Mouse (Mus musculus) c-Kit-positive CD71-positive TER-119-positive erythroid progenitor cells, embryonic 14.5 days (primary cell): ENCODE measurements around the gene Trak1.

ENCODE experiments used
- DNase-seq: peaks from one replicate; pipeline ENCODE4 v3.0.0-alpha.2; 2013; ENCODE audit warnings: low spot score

Trak1 gene

DNA sequence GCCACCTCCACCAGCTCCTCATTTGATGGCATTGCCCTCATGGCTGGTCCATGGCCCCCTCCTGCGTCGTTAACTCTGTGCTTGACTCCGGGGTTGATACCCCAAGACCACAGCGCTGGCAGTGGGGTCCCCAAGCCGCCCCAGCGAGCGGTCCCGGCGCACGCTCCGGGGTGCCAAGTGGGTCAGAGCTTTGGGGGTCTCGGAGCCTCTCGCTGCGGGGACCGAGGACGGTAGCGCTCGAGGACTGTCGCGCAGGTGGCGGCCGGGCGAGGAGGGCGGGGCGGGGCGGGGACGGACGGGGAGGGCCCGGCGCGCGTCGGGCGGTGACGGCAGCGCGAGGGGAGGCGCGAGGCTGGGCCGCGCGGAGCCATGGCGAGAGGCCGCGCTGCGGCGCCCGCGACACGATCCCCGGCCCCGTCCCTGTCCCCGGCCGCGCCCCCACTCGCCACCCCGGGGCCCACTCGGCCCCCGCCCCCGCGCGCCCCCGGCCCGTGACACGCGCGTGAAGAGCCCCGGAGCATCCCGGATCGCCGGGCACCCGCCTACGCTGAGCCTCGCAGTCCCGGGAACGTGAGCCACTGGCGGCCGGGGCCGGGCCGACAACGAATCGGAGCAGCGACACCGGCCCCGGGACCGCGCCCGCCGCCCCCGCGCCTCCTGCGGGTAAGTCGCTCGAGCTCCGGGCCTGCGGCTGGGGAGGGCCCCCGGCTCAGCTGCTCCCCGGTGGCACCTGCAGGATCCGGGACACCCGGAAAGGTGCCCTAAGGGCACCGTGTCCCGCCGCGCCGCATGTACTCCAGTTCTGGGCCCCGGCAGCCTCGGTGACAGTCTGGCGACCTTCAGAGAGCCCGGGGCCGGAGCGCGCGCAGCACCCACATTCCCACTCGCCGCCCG, at the start of gene Trak1:
Gene Trak1, plus strand, starts transcription at position 332 of the 894 bp plus-strand sequence.
- DNase-seq = peak; percentile 57

- DNase-seq = peak; percentile 79
Measured at GRCm38 (mm10) chr9:121247956-121248775, 49.1 kb upstream of the Trak1 start.

- DNase-seq = no peak
Measured at GRCm38 (mm10) chr9:121249805-121250204, 47.5 kb upstream of the Trak1 start.

DNA sequence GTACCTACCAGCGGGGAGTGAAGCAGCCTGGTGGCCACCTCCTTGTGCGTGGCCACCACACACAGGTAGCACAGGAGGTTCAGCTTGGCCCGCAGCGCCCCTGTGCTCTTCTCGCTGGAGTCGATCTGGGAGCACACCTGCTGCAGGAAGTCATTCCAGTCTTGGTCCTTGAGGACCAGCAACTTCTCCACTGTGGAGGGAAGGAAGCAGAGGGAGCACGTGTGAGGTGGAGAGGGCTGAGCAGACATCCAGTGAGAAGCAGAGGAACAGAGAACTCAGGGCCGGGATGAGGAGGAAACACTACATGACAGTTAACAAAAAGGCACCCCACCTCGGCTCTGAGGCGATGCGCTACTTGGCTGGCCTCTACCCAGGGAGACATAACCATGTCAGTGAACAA, 46.4 kb upstream of the Trak1 start:
- no peak for DNase-seq

GRCm38 (mm10) chr9:121253983-121254382, 43.3 kb upstream of the Trak1 start:
- no peak for DNase-seq

- no peak for DNase-seq
Measured at GRCm38 (mm10) chr9:121254761-121255160, 42.5 kb upstream of the Trak1 start.

DNA sequence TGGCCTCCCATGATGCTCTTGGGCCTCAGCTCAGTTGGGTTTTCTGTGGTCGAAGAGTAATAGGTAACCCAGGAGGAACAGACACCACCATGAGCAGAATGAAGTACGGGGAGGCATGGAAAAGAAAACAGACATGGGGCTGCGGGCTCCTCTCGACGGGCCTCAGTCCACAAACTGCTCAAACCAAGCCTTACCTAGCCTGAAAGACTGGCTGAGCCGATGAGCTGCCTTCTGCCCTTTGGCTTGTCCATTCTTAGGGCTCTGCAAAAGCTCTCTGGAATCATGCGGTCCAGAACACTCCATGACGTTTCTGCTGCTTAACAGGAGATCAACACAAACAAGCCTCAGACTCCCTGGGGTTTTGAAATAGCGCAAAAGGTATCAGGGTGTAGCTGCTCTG, 40.2 kb upstream of the Trak1 start:
- no peak for DNase-seq

DNA sequence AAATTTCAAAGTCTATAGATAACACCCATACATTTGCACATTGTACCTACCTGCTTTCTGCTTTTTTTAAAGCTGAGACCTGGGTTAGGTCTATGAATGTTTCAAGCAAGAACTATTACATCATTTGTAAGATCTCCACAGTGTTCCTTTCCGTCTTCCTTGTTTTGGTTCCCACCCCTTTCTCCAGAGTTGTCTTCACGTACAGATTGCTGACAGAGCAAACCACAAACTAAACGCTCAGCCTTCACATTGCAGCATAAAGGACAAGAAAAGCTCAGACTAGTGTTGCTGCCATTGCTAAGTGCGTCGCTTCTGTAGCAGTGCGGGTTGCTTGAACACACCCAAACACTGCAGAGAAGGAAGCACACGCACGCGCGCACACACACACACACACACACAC, 32.0 kb upstream of the Trak1 start:
- no peak for DNase-seq

GRCm38 (mm10) chr9:121271149-121271548, 26.2 kb upstream of the Trak1 start:
- DNase-seq = no peak

DNA sequence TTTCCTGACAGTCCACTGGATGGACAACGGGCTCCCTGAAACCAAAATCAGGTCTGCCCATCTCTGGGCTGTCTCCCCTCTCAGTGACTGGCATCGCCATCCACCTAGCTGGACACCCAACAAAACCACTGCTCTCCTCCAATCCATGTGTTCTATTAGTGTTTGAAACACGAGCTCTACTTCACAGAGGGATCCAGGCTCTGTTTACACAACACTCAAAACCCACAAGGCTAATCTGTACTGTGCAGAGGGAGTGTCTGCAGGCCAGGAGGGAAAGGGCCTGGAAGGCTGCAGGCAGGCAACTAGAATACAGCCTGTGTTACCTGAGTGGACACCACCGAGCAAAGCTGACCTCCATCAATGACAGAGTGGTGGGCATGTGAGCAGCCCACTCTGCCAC, 25.7 kb upstream of the Trak1 start:
- no peak for DNase-seq

DNA sequence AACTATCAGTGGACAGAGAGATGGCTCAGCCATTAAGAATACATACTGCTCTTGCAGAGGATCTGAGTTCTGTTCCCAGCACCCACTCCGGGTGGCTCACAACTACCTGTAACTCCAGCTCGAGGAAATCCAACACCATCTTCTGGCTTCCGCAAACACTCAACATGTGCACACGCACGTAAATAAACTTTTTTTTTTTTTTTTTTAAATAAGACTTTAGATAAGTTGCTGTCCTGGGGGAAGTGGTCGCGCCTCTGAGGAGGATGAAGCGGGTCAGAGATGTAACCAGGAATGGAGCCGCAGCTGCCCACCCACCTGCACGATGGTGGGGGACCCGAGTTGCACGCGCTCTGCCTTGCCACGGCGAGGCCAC, 20.6 kb upstream of the Trak1 start:
- DNase-seq = no peak

DNA sequence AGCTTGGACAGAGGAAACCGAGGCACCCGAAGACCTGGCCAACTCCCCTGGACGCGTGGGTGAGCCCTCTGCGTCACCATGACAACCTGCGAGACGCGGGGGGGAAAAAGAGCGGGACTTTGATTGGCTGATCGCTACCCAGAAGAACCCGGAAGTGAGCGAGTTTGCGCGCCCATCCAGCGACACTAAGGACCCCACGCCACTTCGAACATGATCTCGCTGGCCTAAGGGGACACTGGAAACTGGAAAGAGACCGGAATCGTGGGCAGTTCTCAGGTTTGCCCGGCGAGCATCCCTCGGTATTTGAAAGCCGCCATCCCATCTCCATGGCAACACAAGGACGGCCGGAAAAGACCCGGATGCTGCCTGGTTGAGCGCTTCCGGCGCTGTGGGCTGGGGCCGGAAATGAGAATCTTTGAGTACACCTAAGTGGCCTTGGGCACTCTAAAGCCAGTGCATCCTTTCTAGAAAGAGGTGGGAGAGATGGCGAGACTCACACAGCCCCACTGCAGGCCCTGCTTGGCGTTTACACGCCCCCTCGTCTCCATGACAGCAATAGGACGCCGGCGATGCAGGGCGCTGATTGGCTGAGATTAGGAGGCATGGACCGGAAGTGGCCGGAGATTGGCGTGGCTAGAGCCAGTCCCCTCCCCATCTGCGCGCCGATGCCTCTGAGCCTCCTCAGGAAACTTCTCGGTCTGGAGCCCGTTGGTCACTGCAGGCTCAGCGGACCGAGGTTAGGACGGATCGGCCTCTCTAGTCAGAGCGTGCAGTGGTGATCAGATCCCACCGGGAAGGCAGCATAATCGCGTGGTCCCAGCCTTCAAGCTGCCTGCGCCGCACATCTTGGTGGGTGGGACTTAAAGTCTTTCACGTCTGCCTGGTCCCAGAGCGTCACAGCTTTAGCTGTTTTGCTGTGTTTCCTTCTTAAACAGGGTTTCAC, 19.9 kb upstream of the Trak1 start, which contains the start of gene Ulk4:
Gene Ulk4, minus strand, starts transcription at position 80 of the 943 bp plus-strand sequence.
- peak; percentile 89 for DNase-seq

- DNase-seq = no peak
Measured at GRCm38 (mm10) chr9:121279216-121279615, 18.1 kb upstream of the Trak1 start.

DNA sequence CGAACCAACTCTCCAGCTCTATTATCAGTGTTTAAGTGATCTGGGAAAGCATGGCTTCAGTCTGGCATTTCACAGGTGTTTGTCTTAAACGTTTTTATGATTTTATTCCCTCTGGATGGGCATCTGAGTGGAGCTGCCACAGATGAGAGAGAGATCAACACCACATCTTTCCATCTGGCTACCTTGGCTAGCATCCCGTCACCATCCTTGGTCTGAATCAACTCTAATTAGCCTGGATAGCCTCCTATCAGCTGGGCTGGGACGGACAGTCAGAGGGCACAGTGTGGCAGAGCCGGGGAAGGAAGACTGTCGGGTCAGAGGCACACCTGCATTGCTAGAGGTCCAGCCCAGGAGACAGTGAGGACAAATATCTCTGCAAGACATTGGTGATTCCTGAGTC, 15.4 kb upstream of the Trak1 start:
- DNase-seq = no peak

- no peak for DNase-seq
Measured at GRCm38 (mm10) chr9:121283620-121284185, 13.6 kb upstream of the Trak1 start.

GRCm38 (mm10) chr9:121284422-121284821, 12.9 kb upstream of the Trak1 start:
- DNase-seq = peak; percentile 71

DNA sequence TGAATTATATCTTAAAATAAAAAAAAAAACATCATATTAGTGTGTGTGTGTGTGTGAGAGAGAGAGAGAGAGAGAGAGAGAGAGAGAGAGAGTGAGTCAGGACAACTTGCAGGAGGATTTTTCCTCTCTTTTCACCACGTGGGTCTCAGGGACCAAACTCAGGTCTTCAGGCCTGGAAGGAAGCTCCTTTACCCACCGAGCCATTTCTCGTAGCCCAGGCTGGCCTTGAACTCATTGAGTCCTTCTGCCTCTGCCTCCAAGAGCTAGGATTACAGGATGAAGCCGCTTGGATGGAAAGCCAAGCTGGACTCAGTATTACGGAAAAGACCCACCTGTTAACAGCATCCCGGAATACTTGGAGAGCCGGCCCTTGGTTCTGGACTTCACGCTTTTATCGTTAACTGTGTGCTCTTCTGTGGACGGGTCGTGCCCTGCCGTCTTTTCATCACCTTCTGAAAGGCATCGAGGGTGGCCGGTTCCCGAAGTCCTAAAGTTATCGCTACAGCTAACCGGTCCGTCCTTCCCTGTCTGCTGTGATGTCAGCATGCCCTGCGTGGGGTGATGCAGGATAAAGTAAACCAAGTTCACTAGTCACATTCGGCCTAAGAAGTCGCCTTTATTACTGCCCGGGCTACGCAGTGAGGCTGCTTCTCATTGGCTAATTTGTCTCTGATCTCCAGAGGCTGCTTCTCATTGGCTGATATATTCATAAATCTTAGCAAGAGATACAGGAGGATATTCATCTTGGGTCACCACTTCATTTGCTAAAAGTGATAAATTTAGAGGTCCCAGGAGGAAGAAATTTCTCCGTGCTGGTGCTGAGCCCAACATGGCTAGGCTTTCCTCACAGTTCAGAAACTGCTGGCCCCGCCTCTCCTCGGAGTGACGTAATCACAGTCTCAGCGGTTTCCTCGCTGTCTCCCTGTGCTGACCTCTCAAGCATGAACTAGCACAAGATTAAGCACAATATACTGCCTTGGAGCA, 11.7 kb upstream of the Trak1 start:
- peak; percentile 75 for DNase-seq

DNA sequence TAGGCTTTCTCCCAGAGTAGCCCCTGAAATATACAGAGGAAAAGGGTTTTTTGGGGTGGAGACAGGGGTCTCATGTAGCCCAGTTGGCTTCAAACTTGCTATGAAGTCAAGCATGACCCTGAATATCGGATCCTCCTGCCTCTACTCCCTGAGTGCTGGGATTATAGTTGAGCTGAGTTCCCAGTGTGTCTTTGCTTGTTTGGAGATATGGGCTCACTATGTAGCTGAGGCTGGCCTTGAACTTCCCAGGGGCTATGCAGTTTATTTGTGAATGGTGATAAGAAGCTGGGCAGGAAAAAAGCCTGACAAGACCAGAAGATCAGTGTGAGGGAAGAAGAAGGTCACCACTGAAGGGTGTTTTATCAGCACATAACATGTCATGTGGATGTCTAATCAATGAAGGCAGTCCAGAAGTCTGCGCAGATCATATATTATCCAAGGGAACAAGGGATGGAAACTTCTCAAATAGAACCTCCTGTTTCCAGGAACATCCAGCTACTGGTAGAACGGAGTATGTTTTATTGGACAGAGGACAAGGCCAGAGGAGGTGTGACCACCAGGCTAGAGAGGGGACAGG, 10.9 kb upstream of the Trak1 start:
- peak; percentile 67 for DNase-seq

- no peak for DNase-seq
Measured at GRCm38 (mm10) chr9:121291275-121291674, 6.0 kb upstream of the Trak1 start.

- no peak for DNase-seq
Measured at GRCm38 (mm10) chr9:121293187-121293586, 4.1 kb upstream of the Trak1 start.
